Mouse (Mus musculus) ES-Bruce4 (cell line): ENCODE measurements at regions not wholly inside any gene's neighbourhood (a gene's known extent, or its start where the extent isn't known, plus 50 kb on each side); places are given as distances from the start of the nearest gene placed in this dataset.

Source experiments
- H3K27ac ChIP-seq: 2 replicates; pipeline ENCODE4 v1.5.1; 2012; ENCODE audit warnings: low read length, inconsistent platforms; ENCODE audit not compliant: insufficient read depth
- H3K27me3 ChIP-seq: 2 replicates; pipeline ENCODE4 v1.6.1; 2012; ENCODE audit warnings: mild to moderate bottlenecking, low read length, inconsistent platforms; ENCODE audit not compliant: control insufficient read depth, poor library complexity, insufficient read depth, severe bottlenecking
- H3K36me3 ChIP-seq: 2 replicates; pipeline ENCODE4 v1.6.1; 2012; ENCODE audit warnings: inconsistent platforms, mild to moderate bottlenecking, low read length, moderate library complexity; ENCODE audit not compliant: control insufficient read depth, poor library complexity, insufficient read depth, severe bottlenecking
- H3K4me1 ChIP-seq: one replicate; pipeline ENCODE4 v1.8.1; 2011; ENCODE audit warnings: low read length; ENCODE audit not compliant: control insufficient read depth, insufficient read depth
- H3K4me3 ChIP-seq: 2 replicates; pipeline ENCODE4 v1.5.1; 2011; ENCODE audit warnings: low read depth, mild to moderate bottlenecking, low read length
- H3K9ac ChIP-seq: 2 replicates; pipeline ENCODE4 v1.6.1; 2012; ENCODE audit warnings: low read depth, mild to moderate bottlenecking, inconsistent platforms; ENCODE audit not compliant: poor library complexity, severe bottlenecking
- H3K9me3 ChIP-seq: replicated peaks from 2 replicates; pipeline ENCODE4 v1.6.1; 2012; ENCODE audit warnings: mild to moderate bottlenecking, low read length, inconsistent platforms; ENCODE audit not compliant: control insufficient read depth, poor library complexity, insufficient read depth, severe bottlenecking
- CTCF ChIP-seq: IDR thresholded peaks from one replicate; pipeline ENCODE4 v1.8.1; 2011; ENCODE audit warnings: low read depth, low read length
- EP300 ChIP-seq: IDR thresholded peaks from 2 replicates; pipeline ENCODE4 v1.6.1; 2011; ENCODE audit warnings: low read depth, low read length; ENCODE audit not compliant: insufficient read depth
- POLR2A ChIP-seq: IDR thresholded peaks from one replicate; pipeline ENCODE4 v1.8.1; 2011; ENCODE audit warnings: low read length; ENCODE audit not compliant: insufficient read depth

DNA sequence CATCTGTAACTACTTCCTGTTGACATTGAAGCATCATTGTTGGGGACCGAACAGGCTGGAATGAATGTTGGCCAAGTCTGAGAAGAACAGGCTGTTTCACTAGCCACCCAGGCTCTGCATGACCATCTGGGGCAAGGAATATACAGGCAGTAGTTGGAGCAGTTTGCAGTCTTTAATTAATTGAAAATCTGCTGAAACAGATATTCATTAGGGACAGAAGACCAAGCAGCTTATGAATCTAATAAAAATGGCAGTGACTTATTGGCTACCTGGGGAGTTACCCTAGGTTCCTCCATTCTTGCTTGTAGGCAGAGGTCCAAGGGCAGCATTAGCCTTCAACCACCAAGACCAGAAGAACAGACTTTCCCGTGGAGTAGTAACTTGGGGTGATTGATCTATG, 1262.2 kb downstream of the Dnajb9 start:
- H3K9ac ChIP-seq: no peak overlapping the region
- no peaks in the 10 kb centered on the region for H3K27me3 ChIP-seq
- no peak overlapping the region for H3K4me3 ChIP-seq
- no peaks in the 10 kb centered on the region for H3K36me3 ChIP-seq
- no peaks in the 10 kb centered on the region for H3K9me3 ChIP-seq
- no peak overlapping the region for H3K27ac ChIP-seq
- TF ChIP-seq POLR2A: no peak
- no peak for TF ChIP-seq CTCF
- no peak for TF ChIP-seq EP300
- no peaks in the 10 kb centered on the region for H3K4me1 ChIP-seq

DNA sequence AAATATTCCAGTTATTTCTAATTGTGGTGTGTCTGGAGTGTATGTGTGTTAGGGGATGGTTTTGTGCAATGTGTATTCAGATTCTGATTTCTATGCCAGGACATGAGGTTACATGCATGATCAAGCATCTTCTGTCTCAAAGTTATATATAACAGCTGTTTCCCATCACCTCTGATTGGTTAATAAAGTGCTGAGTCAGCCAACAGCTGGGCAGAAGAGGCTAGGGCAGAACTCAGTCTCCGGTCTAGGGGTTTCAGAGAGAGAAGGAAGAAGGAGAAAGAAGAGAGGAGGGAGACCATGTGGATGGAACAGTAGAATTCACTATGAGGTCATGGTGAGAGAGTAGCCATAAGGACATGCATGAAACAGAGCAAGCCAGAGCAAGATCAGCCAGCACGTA, 1295.8 kb downstream of the Dnajb9 start:
- no peak overlapping the region for H3K27ac ChIP-seq
- no peaks in the 10 kb centered on the region for H3K27me3 ChIP-seq
- H3K9ac ChIP-seq: no peak overlapping the region
- TF ChIP-seq POLR2A (no peak), CTCF (no peak), EP300 (no peak)
- H3K4me1 ChIP-seq: no peaks in the 10 kb centered on the region
- H3K4me3 ChIP-seq: no peak overlapping the region
- H3K36me3 ChIP-seq: no peaks in the 10 kb centered on the region
- no peaks in the 10 kb centered on the region for H3K9me3 ChIP-seq
